Mouse (Mus musculus) frontal cortex, postnatal 25 days (tissue): ENCODE measurements around the gene Fmnl3.
"Not testable (repeated sequence)": the region's sequence is repeated elsewhere in the genome, so short reads cannot be mapped to it uniquely, and the experiment has no call there.

Experiments used
- DNase-seq, 2 experiments: peaks; one replicate each; pipeline ENCODE4 v3.0.0; 2022; ENCODE audit warnings: low spot score in 2 of 2

The Fmnl3 gene

DNA sequence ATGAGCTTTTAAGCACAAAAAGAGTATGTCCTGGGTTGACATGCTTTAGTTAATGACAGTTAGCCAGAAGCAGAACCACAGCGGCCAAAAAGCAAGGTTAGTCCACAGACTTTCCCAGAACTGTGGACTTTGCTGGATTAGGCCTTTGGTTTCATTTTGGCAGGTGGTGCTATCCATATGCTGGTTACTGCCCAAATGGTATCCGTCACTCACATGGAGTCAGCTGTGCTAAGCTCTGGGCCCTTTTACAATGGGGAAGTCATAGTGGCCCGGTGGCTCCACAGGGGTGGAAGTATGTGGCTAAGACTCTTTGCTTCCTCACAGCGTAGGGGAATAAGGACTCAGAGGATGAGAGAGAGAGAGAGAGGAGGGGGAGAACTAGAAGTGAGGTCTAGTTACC lies 17.7 kb upstream of the Fmnl3 start:
- no peak for DNase-seq

DNA sequence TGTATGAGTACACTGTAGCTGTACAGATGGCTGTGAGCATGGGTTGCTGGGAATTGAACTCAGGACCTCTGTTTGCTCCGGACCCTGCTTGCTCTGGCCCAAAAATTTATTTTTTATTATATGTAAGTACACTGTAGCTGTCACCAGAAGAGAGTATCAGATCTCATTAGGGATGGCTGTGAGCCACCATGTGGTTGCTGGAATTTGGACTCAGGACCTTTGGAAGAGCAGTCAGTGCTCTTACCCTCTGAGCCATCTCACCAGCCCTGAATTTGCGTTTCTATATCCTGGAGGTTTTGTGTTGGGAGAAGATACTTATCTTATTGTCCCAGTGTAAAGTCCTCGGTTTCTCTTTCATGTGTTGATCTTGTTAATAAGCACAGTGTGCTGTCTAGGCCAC lies 16.5 kb upstream of the Fmnl3 start:
- DNase-seq = no peak

DNA sequence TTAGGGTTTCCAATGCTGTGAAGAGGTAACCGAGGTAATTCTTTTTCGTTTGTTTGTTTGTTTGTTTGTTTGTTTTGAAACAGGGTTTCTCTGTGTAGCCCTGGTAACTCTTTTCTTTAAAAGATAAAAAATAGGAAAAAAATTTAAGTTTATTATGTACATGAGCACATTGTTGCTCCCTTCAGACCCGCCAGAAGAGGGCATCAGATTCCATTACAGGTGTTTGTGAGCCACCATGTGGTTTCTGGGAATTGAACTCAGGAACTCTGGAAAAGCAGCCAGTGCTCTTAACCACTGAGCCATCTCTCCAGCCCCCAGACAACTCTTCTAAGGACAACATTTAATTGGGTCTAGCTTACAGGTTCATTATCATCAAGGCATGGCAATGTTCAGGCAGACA lies 15.8 kb upstream of the Fmnl3 start:
- not testable (repeated sequence) for DNase-seq

DNA sequence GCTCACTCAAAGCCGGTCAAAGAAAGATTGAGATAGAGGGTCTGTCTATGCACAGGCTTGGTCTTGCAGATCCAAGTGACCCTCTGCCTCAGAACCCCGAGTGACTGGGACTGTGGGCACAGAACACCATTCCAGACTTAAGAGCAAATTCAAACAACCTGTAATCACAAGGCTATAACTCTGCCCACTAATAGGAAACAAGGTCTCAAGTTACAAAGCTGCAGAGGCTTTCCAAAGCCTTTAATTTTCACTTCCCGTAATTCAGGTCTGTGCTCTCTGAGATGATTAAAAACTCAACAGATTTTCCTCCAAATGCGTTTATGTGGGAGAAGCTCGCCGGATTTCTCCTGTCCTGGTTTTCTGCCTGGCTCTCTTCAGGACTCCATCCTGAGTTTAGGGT lies 13.8 kb upstream of the Fmnl3 start:
- DNase-seq = no peak

DNA sequence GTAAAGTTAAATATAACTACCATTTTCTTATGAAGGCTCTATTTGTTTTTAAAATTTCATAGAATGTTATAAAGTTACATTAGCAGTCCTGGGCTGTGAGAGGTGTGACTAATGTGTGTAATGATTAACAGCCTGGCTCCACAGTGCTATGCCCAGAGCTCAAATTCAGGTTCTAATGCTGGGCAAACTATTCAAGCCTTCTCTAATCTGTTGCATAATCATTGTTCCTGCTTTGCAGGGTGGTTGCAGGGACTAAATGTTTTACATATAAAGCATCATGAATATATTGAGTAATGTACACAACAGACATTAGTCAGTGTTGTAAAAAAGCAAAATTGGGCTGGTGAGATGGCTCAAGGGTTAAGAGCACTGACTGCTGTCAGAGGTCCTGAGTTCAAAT lies 12.6 kb upstream of the Fmnl3 start:
- no peak for DNase-seq

DNA sequence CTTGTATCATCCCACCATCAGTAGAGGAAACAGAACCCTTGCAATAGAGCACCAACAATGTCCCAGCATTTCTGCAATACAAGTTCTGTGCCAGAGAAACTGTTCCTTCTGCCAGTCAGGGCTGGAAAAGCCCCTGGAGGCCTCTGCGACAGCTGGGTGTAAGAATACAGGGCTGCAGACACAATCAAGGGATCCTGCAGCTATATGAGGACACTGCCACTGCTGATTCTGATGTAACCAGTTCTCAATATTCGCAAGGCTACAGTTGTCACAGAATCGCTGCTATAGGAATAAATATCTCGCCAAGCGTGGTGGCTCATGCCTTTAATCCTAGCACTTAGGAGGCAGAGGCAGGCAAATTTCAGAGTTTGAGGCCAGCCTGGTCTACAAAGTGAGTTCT lies 6.0 kb upstream of the Fmnl3 start:
- DNase-seq = no peak

DNA sequence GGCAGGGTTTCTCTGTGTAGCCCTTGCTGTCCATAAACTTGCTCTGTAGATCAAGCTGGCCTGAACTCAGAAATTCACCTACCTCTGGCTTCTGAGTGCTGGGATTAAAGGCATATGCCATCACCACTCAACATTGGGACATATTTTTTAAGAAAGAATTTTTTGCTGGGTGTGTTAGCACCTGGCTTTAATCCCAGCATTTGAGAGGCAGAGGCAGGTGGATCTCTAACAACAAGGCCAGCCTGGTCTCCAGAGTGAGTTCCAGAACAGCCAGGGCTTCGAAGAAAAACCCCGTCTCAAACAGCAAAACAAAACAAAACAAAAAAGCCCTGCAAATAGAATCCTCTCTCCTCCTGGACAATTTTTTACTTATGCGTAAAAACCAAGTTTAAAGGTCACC lies 5.3 kb upstream of the Fmnl3 start:
- DNase-seq = no peak

DNA sequence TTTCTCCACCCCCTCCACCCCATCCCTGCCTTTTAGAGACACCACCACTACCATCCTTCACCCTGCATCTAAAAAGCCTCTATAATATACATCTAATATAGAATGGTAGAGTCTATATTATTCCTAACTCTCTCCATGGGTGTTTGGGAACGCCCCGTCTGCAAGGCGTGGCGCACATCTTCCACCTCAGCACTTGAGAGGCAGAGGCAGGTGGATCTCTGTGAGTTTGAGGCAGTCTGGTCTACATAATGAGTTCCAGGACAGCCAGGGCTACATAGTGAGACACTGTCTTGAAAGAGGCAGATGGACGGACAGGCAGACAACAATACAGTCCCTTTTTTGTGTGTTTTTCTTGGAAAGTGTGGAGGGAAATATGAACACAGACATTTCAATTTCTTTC lies 4.8 kb upstream of the Fmnl3 start:
- DNase-seq = no peak

DNA sequence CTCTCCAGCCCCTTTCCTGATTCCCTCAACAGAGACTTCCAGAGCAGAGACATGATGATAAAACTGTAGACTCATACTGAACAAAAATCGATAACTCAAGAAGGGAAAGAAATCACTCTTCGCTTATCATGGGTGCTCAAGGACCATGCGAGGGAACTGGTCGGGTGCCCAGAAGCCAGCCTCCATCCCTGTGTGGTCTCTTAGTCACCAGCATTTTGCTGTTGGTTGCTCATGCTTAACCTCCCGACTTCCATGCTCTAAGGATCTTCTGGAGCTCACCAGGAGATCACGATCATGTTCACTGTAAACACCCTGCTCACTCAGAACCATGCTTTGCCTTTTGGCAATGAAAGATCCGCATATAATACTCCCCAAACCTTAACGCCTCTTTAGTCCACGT lies 2.5 kb upstream of the Fmnl3 start:
- no peak for DNase-seq

DNA sequence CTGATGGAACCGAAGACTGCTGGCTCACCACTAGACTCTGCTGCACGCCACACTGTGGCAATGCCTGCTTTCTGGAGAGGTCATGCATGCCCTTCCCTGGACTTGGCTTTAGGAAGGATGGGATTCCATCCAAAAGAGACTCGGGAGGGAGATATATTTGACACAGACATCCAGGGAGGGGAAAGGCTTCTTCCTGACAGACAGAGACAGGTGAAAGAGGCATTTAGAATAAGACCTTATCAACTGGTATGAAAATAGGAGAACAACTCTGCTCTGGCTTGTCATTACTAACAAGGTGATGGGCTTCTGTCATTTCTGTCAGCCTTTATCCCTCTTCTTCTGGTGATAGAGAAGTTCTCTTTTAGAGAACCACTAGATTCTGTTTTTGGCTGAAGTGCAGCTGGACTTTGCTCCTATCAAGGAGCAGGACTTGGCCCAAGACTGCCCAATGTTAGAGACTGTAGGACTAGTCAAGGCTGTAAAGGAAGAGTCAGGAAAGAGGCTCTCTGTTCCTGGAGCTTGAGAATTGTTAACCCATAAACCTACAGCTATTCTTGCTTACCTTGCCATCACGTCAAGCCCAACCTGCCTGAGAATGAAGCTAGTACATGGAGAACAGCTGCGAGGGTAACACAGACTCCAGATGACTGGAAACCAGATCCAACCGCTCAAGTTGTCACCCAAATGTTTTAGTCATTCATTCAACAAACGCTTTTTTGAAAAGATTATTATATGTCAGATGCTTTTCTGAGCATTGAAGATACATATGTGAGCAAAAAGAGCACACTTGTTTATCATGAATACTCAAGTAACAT lies 1.5 kb upstream of the Fmnl3 start:
- no peak for DNase-seq

DNA sequence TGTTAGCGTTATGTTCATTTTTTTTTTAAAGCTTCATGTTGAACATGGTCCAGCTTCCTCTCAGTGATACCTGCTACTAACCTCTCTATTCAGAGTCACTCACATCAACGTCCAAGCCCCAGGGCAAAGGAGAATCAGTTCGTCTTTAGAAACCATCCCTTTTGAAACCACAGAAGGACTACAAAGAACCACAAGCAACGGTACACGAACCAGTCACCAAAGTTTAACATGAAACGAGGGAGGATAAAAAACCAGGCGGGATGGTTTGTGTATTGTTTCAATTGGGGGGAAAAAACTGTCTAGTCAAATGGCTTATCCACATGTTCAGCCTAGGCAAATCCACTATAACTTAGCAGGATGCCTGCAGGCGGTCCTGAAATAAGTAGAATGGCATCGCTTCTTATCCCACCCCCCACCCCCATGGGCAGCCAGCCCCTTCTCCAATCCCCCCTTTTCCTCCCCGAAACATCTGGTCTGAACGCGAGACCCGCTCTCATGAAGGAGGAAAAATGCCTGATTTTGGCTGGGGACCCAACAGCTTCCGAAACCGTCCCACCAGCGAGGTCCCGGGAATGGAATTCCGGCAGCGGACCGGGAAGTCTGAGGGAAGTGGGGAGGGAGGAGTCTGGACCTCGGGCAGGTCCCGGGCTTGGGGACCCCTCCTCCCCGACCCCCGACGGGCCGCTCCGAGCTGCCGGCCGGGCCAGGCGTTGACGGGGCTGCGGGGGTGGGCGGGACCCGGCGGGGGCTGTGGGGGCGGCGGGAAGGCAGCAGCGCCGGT lies 701 bp downstream of the Fmnl3 start:
- DNase-seq = no peak

DNA sequence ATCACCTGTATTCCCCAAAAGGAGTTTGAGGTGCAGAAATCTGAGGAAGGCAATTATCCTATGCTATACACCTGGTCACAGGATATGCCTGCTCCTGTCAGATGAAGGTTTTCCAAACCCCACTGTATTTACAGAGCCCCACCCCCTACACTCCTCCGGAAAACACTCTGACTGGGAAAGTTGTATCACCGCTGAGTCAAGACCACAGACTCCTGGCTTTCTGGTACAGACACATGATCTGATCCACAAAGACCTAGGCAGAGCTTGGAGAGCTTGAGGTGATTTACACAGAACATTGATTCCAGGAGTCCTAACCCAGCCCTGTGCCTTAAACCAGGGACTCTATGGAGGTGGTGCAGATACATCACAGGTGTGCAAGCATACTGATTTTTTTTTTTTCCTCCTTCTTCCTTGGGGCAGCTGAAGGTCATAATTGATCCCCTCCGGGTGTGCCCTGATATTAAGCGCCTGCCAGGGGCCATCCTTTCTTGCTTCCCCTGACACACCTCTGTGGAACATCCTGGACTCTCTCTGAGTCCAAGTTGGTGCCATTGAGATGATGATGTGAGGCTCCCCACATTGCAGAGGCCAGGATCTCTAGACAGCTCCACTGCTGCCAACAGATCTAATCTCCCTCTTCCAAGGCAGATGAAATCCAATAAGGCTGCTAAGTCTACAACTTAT lies 1.6 kb downstream of the Fmnl3 start:
- DNase-seq = no peak

DNA sequence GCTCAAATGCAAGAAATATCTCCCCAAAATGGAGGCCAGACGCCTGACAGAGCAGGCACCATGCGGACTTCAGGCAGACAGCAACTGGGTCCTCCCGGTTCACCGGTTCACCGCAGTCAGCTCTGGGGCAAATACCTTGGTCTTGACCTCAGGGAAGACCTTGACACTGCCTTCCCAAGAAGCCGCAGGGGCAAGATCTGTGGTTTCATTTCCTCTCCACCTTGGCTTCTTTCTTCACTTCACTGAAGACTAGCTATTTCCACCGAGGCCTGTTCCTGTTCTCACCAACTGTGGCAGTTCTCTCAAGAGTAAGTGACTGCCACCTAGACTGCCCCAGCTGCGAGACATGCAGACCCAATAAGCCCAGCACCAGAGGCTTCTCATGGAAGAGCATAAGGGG lies 5.4 kb downstream of the Fmnl3 start:
- DNase-seq = no peak

DNA sequence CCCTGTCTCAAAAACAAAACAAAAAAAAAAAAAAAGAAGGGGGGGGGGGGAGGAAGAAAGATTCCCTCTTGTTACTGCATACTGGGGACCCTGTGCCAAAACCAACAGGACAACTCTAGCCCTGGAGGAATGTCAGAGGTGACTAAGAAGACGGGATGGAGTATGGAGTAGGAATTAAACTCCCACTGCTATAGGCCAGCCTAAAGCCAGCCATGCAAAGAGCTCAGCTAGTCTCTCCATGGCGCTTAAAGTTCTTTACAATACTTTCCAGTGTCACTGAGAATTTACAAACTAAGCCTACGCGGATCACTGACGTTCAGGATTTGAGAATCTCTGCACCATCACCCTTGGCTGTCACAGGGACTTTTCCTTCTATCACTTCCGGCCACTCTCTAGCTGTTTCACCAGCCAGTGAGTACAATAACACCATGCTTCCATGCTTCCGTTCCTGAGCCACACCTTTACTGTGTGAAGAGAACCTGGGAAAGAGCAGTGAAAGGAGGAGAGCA lies 6.2 kb downstream of the Fmnl3 start:
- no peak for DNase-seq

DNA sequence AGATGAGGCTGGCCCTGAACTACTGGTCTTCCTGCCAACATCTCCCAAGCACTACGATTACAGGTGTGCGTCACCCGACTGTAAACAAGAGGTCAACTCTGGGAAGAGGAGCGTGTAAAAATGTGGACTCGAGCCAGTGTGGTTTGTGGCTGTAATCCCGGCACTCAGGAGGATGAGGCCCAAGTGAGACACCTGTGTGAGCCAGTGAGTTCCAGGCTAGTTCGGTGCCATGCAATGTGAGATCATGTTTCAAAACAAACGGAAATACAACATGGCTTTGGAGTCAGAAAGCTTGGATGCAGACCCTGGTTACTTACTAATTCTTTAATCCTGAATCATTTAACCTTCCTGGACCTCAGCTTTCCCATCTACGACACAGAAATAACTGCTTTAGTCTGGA lies 11.3 kb downstream of the Fmnl3 start:
- no peak for DNase-seq

DNA sequence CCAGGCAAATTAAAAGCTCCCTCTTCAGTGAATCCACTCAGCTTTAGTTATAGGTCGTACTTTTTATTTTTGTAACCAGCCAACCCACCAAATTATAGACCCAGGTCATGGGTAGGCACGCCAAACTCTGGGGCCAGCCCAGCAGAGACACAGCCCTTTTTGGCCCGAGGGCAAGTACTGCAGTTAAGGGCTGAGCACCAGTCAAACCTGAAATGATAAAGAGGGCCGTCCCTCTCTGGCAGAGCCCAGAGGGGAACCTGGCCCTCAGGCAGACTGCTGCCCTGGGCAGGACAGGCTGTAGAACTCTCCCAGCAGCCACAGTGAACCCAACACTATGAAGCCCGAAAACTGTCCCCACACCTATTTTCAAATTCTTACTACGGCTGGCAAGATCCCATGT lies 13.8 kb downstream of the Fmnl3 start:
- no peak for DNase-seq

DNA sequence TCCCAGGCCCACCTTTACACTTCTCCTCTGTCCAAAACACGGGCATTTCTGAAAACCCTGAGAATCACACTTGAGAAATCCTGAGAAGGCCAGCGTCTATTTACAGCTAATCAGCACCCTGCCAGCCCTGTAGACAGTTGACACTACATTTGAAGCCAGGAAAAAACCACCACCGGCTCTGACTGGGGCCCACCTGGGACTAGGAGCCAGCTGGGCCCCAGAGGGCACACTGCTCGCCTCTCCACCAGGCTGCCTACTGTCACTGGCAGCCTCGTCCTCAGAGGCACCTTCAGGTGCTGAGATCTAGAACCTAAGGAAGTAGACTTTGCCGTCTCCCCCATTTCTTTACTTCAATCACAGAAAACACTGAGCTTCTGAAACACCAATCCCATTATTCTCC lies 14.6 kb downstream of the Fmnl3 start:
- no peak for DNase-seq

DNA sequence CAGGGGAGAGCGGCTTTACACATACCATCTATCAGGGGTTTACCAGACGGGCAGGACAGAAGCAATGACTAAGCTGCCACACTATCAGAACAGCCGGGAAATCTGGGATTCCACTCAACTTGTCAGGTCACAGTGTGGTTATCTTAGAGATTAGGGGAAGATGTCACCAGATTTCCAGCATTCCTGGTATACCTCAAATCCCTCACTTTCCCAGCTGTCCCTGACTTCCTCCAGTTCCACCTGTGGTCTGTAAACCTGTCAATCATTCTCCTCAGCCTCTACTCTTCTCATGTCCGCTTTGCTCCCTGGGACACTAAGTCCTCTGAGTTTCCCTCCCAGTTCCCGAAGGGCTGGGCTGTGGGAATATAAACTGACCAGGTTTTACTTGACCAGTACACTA lies 18.0 kb downstream of the Fmnl3 start:
- no peak for DNase-seq

DNA sequence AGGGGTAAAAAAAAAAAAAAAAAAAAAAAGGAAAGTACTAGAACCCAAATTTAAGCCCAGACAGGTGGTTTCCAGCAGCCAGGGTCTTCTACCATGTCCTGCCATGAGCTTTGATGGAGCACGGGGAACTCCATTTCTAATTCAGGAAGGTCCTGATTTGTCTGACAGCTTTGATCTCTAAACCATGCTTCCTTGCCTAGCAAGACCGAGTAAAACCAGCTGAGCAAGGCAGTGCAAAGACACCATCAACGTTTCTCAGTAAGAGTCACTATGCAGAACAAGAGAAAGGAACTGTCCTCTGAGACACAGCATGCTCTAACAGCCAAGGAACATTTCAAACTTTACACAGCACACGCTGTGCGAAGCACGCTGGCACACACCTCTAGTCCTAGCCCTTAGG lies 18.7 kb downstream of the Fmnl3 start:
- DNase-seq = no peak

DNA sequence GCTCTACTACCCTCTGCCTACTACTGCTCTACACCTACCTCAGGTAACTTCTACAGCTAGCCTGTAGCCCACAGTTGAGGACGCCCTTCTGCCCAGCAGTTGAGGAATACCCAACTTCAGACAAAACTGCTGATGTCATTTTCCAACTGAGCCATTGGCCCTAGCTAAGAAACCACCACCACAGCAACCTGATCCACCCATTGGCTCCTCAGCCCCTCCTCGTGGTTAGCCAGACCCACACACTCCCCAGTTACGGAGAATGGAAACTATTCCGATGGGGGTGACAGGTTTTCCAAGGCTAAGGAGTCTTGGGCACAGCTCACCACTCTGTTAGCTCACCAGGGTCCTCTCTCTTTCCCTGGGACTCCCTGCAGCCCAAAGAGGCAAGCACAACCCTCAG lies 25.3 kb downstream of the Fmnl3 start:
- no peak for DNase-seq

DNA sequence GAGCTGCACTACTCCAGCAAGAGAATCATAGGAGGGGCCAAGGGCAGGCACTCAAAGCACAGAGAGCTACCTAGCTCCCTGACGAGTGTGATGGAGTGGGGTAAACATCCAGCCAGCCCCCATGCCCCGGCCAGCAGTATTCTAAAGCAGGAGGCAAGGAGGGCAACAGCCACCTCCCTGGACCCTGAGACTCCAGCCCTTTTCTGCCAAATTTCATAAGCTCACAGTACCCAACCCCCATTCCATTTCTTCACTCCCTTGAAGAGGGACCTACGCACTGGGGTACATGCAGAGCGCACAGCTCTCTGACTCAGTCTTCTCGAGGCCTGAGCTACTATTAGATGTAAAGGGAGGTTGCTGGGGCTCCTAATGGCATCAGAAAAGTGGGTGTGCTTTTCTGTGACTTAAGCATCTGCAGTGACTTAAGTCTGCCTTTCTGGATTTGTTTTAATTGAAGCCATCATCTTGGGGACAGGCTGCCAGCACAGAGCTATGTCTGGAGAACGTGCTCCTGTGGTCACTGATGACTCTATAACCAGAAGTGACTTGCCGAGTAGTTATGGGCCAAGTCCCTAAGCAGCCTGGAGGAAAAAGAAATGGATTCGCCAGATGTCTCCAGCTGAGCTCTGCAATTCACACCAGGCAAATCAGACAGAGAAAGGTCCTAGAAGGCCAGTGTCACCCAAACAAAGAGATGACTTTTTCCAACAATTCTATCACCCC lies 26.0 kb downstream of the Fmnl3 start:
- DNase-seq = no peak
